Mouse (Mus musculus) heart, postnatal 25 days (tissue): ENCODE measurements around the gene Lipk. TPM values are rescaled to one million over a fixed set of nuclear protein-coding genes. Genes with fewer than 3 reads are reported as not detected.

Source experiments
- DNase-seq: peaks from one replicate; pipeline ENCODE4 v3.0.0; 2022; ENCODE audit warnings: low spot score
- intact Hi-C: fragments of 180-260 bp; cut with DNase I; formaldehyde crosslinking; loops from one replicate; pipeline ENCODE4 v1.15.1; 2025
- total RNA-seq, 2 experiments: library from RNA; stranded (reverse); gene quantifications; 2 replicates each; pipeline ENCODE4 v1.2.3; 2021

Lipk gene
- total RNA-seq: not detected

DNA sequence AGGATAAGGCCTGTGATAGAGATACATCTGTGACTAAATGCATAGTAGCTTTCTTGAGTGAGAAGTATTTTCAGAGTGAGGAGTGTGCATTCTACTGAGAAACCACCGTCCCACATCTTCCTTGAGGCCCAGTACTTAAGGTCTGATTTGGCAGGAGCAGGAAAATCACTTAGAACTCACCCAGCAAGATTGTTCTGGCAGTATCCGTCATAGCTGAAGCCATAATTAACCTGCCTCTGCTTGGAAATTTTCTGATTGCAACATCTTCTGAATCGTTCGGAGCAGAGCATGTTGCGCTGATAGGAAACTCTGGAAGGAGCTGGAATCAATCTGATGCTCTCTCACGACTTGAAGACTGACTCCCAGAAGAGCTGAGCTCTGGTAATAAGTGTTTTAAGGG lies at the start of gene Lipk:
Lipk (plus strand) TSS at position 289 of the 400 bp plus-strand sequence.
- DNase-seq: no peak
- intact Hi-C loops: no loop called here

DNA sequence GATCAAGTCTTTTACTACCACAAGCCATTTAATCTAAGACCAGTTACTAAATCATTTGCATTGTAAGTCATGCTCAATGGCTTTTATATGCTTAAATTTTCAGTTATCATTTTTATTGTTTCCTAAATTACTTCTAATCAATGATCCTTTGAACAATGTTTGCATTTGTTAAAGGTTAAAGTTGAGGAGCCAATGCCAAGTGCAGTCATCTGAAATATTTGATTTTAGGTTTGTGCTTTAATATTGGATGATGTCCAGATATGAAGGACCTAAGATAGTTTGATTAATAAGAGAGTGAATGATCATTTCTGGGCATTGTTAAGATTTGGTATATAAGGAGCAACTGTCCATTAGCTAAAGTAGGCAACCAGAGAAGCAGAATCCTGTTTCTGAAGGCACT lies 47.2 kb upstream of the Lipk start, which contains the start of gene Lipf:
Lipf (plus strand) TSS at position 301 of the 400 bp plus-strand sequence.
- intact Hi-C loops: no loop called here
- DNase-seq: no peak

DNA sequence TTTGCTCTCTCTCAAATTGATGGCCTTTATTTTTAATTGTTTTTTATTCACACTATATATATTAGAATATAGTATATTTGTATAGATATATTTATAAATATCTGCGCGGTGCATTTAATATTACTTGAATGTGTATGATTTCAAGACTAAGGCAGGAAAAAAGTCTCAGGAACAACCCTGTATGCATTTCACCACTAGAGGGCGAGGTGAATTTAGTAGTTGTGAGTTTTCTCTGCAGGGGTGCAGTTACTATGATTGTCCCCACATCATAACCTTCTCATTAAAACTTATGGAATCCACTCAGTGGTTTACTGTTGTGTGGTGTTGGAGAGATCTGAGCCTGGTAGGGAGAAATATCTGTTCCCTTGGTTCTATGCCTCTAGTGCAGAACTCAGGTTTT lies 29.1 kb upstream of the Lipk start:
- intact Hi-C loops: no loop called here
- DNase-seq: no peak

DNA sequence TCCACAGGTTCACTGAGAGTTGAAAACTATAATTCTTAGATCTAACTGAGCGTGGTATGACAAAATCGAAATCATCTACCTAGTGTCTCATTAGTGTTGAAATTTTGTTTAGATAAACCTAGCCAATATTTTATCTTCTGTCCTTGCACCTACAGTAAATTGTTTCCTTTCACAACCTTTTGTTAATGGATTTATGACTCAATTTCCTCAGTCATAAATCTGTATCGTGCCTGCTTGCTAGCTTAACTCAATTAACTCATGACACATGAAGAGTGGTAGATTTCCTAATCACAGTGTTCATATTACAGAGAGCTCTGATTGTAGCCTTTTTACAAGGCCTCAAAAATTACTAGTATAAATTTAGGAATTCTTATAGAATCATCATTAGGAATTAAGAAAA lies 25.0 kb upstream of the Lipk start:
- intact Hi-C loops: no loop called here

DNA sequence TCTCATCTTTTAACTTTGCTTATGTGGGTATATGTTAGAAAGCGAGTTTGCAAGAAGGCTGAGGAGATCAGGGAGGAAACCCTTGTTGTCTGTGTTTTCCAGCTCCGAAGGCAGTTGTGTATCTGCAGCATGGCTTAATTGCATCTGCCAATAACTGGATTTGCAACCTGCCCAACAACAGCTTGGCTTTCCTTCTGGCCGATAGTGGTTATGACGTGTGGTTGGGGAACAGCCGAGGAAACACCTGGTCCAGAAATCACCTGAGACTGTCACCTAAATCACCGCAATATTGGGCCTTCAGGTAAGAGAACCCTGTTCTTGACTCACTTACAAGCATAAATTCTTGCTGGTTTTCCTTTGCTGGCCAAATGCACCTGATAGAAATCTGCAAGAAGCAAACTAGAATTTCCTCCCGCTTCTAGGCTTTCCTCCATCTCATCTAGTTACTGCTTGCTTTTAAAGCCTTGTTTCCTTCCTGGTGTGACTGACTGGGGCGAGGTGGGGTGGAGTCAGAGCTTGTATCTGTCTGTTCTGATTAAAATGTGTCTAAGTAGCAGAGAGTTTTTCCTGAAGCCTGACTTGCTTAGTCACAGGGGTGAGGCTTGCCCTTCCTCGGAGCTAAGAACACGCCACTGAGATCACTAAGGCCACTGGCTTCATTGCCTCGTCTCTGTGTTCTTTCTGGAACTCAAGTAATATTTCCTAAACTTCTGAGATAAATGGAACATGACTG lies 13.5 kb downstream of the Lipk start:
- no peak for DNase-seq
- intact Hi-C loops: loop anchor here (5.0 kb wide), 1 partner anchor 639 kb away; no protein-coding TSS in a partner anchor

More for the DNA sequence above, 25.0 kb upstream of the Lipk start:
- DNase-seq: no peak

DNA sequence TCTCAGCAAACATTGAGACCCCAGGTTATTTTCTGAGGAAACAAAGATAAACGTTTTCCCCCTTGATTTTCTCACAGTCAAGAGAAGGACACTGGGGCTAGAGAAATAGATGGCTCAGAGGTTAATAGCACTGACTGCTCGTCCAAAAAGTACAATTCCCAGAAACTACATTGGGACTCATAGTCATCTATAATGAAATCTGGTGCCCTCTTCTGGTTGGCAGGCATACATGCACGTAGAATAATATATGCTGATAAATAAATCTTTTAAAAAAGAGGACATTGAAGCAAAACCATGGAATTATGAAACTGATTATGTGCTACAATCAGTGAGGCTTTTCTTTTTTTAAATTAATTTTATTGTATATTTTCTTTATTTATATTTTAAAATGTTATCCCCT lies 14.7 kb downstream of the Lipk start:
- no peak for DNase-seq
- intact Hi-C loops: loop anchor here (5.0 kb wide), 1 partner anchor 640 kb away; no protein-coding TSS in a partner anchor

DNA sequence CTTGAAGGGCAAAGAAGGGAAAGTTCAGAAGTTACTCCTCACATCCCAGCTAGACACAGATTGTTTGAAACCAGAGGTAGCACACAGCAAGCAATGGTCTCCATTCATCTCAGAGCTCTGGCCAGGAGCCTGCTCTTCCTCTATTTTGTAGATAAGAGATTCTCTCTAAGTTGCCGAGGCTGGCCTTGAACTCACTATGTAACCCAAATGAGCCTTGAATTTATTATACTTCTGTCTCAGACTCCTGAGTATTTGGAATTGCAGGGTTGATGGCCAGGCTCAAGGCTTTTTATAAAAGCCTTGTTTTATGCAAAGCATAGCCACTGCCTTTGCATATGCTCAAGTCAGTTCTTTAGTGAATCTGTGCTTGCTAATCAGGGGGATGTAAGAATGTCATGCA lies 31.6 kb downstream of the Lipk start:
- no peak for DNase-seq
- intact Hi-C loops: no loop called here

DNA sequence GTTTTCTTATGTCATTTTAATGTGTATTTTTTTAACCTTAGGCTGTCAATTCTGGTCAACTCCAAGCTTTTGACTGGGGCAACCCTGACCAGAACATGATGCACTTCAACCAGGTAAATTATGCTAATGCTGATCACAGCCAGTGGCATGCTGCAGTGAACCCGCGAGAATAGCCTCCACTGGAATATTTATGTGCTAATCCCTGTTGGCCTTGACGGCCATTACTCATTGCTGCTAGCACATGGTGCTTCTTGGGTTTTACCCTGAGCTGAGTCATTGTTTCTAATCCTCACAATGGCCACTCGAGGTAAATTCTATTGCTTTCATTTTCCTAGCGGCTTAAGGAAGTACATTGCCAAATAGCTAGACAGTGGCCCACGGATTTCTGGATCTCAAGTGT lies 34.9 kb downstream of the Lipk start:
- no peak for DNase-seq
- intact Hi-C loops: no loop called here

DNA sequence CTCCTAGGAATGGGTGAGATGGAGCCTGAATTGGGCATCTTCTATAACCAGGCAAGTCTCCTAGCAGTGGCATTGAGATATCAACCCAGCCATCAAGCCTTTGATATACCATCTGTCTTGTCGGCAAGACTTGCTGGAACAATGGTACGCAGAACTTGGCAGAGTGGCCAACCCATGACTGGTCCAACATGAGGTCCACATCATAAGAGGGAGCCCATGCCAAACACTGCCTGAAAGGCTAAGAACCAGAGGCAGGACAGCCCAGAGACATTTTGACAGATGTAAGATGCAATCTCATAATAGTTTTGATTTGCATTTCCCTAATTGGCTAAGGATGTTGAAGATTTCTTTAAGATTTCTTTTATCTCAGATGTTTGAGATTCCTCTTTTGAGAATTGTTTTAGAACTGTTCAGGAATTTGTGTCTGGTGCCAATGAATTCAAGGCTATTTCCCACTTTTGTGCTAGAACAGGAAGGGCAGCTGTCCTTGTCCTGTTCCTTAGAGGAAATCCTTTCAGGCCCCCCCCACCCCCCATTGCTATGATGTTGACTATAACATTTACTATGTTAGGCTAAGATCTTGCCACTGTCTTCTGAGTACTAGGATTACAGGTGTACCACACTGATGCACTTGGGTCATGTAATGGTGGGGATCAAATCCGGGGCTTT lies 41.4 kb downstream of the Lipk start:
- intact Hi-C loops: no loop called here
- DNase-seq: no peak

DNA sequence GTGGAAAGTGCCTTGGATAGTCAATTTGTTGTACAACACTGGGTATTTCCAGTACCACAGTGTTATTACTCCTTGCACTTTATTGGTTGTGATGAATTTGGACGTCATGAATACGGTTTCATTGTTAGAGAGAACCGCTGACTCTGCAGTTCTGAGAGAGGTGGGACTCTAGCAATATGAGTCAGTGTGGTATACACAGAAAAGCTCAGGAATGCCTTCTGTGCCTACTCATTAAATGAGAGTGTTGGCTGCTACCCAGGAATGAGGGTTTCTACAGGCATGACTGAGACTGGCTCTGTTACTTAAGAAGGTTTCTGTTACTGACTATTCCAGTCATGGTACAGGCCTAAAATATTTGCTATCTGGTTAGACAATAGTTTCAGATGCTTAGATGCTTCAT lies 43.4 kb downstream of the Lipk start:
- intact Hi-C loops: no loop called here
- DNase-seq: no peak

DNA sequence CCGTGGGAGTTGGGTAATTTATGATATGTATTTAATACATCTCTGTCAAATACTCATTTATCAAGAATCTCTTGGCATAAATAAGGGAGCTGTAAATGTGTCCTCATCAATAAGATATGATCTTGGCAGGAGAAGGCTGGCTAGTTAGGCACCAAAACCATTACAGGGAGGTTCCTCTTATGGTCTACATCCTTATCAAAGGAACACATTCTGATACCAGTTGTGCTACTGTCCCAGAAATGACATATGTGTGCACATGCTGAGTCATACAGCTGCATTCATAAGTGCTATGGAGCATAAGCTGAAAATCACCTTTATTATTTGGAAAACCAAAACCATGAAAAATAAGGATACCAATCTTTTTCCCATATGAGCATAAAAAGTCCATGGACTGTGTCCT lies 55.5 kb downstream of the Lipk start:
- DNase-seq: no peak
- intact Hi-C loops: no loop called here

DNA sequence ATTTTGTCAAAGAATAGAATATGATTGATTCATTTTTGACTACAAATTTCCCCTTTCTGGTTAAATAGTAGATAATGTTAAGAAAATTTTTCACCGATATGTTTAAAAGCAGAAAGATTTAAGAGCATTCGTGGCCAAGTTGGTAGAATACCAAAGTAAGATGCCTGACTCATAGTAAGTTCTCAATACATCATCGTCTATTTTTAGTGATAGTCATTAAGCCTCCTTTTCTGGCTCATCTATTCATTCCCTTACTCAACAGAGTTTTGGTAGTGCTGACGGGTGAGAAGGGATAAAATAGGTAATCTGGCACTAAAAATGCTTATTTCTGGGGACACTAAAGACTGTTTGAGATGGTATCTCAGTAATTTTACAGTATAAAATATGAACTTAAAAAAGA lies 56.0 kb downstream of the Lipk start:
- intact Hi-C loops: no loop called here
- DNase-seq: no peak

DNA sequence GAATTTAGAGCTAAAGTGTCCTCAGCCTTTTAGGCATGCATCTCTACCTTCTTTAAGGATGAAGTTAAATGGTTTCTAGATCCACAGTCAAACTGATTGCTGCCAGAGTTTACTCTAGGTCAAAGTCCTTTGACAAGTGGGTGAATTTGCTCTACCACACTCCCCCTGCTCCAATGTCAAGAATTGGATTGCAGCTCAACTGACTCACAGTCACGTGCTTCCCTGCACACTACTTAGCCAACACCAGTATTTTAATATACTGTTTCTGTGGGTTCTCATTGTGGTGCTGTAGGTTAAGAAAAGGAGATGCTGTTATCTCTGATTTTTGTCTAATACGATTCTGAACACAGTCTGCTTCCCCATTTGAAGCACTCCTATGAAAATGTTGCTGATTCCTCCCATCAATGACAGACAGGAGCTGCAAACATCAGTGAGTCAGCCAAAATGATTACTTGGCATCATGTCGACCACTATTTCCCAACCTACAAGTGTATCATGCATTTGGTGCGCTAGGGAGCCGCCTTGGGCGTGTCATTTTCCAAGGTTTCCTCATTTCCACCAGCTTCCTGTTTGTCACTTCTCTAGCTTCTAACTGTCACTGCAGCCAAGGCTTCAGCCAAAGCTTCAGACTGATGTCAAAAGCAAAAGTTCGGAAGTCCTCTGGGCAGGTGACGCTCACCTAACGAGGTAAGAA lies 58.8 kb downstream of the Lipk start, which contains the start of gene Lipn:
Lipn (plus strand) TSS at position 580 of the 694 bp plus-strand sequence.
- intact Hi-C loops: no loop called here
- no peak for DNase-seq

DNA sequence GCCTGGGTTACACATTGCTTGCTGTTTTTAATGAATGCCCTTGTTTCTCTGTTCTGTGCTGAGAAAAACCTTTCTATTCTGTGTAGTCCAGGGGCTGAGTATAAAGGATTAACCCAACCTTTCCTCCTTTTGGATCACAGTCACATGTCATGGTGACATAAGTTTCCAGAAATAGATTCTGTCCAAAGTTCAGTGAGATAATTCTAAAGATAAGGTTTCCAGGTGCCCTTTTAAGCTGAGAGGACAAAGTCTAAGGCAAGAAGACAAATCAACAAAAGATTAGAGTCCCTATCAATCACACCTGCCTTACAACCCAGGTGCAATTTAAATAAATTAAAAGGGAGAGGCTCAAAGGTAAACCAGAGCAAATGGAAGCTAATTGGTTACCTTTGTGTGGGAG lies 66.1 kb downstream of the Lipk start:
- intact Hi-C loops: no loop called here
- no peak for DNase-seq

DNA sequence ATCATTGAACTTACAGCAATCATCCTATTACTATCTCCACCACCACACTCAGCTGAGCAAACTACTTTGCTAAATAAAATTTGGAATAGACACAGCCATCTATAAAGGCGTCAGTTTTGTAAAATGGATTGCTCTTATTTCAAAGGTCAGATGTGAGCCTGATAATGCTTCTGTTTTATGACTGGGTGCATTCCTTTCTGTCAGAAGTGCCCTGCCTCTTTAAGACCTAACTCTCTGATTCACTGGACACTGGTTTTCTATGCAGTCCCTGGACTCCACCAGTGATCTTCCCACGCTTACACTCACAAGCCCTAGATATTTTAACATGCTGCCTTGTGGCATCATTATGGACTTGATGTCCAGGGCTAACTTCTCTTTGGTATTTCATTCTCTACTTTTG lies 70.0 kb downstream of the Lipk start:
- no peak for DNase-seq

DNA sequence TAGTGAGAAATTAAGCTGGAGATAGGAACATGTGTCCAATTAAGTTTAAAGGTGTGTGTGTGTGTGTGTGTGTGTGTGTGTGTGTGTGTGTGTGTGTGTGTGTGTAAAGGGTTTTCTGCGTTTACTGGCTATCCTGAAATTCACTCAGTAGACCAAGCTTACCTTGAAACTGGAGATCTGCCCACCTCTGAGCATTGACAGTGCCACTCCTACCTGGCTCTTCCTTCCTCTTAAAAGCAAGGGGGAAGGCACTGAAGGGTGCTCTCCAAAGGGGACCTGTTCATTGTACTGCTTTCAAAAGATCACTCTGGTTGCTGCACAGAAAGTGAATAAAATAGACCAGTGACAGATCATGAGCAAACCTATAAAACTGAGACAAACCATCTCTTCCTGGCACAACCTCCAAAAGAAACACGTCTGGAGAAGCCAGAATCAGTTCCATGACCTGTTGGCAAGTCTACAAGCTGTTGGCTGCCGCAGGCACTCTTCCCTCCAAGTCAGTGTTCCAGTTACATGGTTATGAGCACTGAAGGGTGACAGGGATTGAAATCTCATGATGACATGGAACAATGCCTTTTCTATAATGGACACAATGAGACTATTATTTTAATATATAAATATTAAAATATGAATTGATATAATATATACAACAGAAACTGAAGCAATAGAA lies 81.1 kb downstream of the Lipk start:
- no peak for DNase-seq

More for the DNA sequence above, 70.0 kb downstream of the Lipk start:
- intact Hi-C loops: no loop called here

DNA sequence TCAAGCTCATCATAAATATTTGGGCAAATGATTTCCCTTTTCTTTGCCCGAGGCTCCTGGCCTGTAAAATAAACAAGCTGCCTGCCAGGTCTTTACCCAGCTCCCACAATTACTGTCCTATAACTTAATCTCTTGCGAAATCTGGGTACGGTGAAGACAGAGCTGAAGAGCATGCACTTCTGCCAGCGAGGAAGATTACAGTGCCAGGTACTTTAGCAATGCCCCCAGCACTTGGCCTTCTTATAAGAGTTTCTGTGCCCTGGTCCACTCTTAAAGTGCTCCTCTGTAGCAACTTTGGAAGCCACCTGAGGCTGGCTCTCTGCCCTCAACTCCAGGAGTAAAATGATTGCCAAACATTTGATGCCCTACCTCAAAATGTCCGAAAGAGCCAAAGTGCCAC lies 87.3 kb downstream of the Lipk start:
- intact Hi-C loops: no loop called here
- no peak for DNase-seq

More for the DNA sequence above, 81.1 kb downstream of the Lipk start:
- intact Hi-C loops: no loop called here

DNA sequence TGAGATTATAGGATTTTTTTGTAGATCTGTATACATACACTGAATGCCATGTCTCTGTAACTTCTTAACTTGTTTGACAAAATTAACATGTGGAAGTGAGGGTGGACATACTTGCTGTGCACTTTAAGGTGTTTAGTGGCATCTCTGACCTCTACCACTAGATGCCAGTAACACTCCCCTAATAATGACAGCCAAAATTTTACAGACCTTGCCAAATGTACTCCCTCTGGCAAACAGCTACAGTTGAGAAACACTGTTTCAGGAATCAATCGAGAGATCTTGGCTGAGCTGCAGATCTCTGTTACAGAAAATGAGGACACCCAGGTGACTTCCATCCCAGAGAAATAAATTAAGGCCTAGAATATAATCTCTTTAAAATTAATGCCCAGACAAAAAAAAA lies 88.1 kb downstream of the Lipk start:
- intact Hi-C loops: no loop called here
- no peak for DNase-seq
